Mouse (Mus musculus): ENCODE measurements around the gene Oprl1. TPM values are rescaled to one million over a fixed set of nuclear protein-coding genes. Genes with fewer than 3 reads are reported as not detected.

The Oprl1 gene
- total RNA-seq, 1 experiment from 2014 or later = 0.81 TPM

DNA sequence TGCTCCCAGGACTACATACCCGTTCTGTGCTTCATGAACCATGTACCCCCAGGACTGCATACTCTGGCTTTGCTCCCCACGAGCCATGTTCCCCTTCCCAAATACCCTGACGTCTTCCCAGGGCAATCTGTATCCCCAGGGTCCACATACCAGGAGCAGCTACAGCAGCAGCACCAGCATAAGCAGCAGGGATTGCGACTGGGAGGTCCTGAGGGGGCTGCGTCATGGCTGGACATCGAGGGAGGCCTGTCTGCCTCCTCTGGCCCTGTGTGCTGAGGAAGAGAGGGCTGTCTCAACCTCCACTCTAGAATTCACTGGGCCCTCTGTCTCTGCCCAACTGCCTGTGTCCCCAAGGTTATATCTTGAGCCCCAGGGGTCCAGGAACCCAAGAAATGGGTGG is 23.7 kb upstream of the Oprl1 start:
- ATAC-seq (ENCODE audit: extremely low read depth, insufficient number of reproducible peaks, low FRiP score, poor library complexity, severe bottlenecking) = no peak

DNA sequence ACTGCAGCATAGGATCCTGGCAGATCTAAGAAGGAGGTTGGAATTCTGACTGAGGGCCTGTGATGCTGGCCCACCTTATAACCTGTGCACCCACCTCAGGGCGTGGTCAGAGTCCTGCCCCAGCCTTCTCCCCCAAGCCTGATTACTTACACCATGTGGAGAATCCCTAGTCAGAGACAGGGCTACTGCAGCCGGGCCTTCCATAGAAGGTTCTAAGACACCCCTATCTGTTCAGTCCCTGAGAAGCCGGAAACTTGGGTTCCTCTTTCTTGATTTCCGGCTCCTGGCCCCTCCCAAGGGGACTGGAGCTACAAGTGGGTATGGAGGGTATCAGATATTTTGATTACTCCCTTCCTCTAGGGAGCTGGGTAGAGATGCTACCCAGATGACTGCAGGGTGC is 23.2 kb upstream of the Oprl1 start:
- peak; percentile 18; the same call in 1 of the 2 replicates for ATAC-seq (ENCODE audit: extremely low read depth, insufficient number of reproducible peaks, low FRiP score, poor library complexity, severe bottlenecking)

DNA sequence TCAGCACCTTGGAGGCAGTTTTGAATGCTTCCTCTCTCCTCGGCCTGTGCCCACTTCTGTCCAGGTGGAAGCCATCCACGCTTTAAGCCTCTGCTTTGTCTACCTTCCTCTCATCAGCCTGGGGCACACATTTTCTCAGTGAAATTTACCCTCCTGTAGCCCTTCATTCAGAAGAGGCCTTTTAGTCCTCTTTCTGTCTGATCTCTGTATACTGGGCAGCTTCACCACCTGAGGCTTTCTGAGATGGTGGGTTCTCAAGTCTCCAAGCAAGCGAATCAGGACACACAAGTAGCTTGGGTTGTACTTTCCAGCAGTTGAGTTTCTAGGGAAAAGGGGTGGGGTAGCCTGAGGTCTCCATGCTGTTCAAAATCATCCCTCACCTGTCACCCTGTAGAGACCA is 22.5 kb upstream of the Oprl1 start:
- ATAC-seq (ENCODE audit: extremely low read depth, insufficient number of reproducible peaks, low FRiP score, poor library complexity, severe bottlenecking) = no peak

DNA sequence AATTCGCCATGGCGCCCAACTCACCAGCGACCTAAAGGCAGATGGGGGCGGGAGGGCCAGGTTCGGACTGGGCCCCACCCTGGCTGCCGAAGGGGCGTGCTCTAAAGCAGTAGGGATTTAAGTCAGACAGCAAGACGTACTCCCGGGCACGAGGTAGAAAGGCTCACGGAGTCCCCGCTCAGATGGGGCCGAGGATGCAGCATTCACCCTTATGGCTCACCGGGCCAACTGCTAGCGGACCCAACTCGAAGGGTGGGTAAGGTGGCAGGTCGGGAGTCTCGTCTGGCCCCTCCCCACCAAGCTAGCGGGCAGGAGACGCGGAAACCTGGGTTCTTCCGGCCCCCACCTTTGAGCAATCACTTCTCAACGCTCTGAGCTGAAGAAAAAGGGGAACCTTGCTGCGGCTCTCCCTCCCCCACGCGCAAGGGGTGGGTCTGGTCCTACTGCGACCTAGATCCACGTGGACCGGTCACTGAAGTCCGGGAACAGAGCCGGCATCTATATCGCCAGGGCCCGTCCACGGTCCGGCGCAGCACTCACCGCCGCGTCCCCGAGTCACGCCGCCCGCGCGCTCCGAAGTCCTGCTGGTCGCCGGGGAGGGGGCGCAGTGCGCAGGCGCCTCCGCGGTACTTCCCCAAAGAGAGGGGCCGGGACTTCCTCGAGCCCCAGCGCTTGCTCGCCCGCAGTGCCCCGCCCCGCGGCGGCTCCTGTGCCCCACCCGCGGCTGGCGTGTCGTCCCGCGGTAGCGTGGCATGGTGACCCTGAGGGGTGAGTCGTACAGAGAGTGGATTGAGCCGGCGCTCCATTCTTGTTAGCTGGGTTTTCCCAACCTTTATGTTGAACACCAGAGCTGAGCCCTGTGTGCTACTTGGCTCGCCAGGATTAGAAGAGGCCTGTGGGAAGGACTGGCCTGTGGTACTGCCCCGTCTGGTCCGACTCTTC is 21.2 kb upstream of the Oprl1 start, which contains the start of gene Rgs19:
Gene Rgs19, minus strand, starts transcription at position 639 of the 942 bp plus-strand sequence.
- peak; percentile 85 for ATAC-seq (ENCODE audit: extremely low read depth, insufficient number of reproducible peaks, low FRiP score, poor library complexity, severe bottlenecking)

DNA sequence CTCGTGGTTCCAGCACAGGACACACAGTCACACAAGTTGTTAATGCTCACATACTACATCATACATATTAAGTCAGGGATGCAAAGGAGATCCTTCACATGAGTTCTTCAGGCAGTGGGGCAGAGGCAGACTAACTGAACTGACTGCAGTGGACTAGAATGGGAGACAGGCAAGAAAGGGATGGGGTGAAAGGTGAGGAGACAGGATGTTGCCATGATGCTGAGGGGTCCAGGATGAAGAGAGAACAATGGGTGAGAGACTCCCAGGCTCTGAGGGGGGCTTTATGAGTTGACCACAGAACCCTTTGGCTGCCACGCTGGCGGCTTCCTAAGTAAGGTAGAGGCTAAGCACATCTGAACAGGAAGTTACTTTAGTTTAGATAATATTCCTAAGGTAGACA is 20.2 kb upstream of the Oprl1 start:
- ATAC-seq (ENCODE audit: extremely low read depth, insufficient number of reproducible peaks, low FRiP score, poor library complexity, severe bottlenecking) = no peak

DNA sequence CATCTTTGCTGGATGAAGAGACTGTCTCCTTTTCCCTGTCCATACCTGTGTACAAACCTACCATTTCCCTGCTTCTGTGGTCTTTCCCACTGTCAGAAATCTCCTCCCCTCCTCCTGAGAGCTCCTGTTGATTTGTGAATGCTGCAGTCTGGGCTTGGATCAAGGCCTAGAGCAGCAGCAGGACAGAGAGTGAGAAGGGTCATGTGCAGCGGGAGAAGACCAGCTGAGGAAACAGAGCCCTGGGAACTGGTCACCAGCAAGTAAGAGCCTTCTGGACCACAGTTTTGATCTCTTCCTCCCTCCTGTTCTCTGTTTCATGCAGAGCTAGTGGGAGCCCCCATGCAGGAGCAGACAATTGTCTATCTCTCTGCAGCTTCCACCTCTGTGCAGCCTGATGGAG is 19.0 kb upstream of the Oprl1 start:
- no peak for ATAC-seq (ENCODE audit: extremely low read depth, insufficient number of reproducible peaks, low FRiP score, poor library complexity, severe bottlenecking)

DNA sequence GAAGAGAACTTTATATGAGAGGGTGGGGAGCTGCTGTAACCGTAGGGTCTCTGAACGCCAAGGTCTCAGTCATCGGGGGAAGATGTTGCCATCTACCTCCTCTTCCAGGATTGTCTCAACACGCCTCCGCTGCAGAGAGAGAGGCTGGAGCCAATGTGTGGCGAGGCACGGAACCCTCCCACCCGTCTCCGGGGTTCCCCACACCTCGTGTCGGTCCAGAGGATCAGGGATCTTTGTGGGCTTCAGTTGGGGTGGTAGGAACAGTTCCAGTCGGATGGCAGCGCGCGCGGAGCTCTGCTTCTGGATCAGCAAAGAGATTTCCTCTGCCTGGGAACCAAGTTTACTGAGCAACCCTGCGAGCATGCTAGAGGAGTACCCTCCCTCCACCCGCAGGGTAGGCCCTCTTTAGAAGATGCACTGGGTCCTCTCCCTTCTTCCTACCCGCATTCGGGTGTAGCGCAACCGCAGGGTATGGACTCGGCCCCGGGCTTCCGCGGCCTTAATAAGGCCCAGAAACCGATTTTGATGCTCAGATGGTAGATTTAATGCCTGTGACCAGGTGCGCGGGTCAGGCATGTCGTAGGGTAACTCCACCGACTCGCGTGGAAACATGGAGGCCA is 17.9 kb upstream of the Oprl1 start:
- ATAC-seq (ENCODE audit: extremely low read depth, insufficient number of reproducible peaks, low FRiP score, poor library complexity, severe bottlenecking) = no peak

DNA sequence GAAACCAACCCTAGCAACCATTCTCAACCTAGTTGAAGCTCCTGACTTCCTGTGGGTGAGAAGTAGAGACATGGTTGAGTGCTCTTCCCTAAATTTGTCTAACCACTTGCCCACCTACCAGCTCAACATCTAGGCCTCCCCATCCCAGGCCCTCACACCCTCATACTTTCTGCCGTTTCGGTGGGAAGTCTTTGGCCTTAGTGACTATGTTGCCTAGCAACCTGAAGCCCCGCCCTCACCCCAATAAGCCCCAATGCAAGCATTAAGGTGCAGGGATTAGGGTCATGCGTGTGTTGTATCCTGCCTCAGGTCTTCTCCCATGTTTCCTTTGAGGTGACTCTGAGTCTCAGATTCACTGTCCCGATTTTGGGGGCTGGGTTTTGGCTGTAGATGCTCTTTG is 16.6 kb upstream of the Oprl1 start, which contains the start of gene Lkaaear1:
Gene Lkaaear1, minus strand, starts transcription at position 202 of the 400 bp plus-strand sequence.
- ATAC-seq (ENCODE audit: extremely low read depth, insufficient number of reproducible peaks, low FRiP score, poor library complexity, severe bottlenecking) = no peak

DNA sequence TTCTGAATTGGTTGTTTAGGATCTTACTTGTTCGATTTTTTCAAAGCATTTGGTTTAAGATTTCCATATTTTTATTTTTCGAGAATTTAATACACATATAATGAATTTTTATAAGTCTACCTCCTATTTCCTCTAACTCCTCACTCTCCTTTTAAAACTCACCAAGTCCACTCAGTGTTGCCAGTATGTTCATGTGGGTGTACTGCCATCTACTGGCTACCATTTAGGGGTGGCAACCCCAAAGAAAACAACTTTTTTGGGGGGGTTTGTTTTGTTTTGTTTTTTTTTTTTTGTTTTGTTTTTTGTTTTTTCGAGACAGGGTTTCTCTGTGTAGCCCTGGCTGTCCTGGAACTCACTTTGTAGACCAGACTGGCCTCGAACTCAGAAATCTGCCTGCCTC is 8.1 kb upstream of the Oprl1 start:
- peak; percentile 75; the same call in 1 of the 2 replicates for ATAC-seq (ENCODE audit: extremely low read depth, insufficient number of reproducible peaks, low FRiP score, poor library complexity, severe bottlenecking)

DNA sequence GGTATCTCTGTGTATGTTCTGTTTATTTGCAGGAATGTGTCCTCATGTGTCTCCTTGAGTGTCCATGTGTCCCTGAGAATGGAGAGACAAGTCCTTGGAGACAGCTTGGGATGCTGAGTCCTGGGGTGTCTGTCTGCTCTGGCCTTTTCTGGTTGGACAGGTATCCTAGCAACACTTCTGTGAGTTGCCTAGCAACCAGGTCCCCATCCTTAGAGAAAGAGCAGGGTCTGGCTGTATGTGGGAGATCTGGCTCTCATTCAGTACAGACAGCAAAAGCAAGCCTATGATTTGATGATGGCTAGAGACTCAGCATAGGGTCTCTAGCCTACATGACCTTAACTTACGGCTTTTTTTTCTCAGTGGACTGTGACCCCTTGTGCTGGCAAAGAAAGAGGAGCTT is 1.1 kb upstream of the Oprl1 start:
- ATAC-seq (ENCODE audit: extremely low read depth, insufficient number of reproducible peaks, low FRiP score, poor library complexity, severe bottlenecking) = no peak

DNA sequence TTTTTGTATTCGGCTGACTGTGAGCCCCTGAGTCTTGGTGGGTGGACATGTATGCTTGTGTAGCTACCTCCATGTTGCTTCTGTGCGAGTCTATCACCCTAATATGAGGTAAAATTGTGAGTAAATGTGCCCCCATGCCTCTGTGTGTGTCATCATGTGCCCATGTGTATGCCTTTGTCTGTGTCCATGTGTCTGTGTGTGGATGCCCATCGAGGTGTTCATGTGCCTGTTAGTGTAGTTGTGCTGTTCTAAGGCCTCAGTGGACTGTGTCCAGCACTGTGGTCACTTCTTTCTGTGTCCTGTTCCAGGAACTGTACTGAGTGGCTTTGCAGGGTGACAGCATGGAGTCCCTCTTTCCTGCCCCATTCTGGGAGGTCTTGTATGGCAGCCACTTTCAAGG is 566 bp downstream of the Oprl1 start:
- no peak for ATAC-seq (ENCODE audit: extremely low read depth, insufficient number of reproducible peaks, low FRiP score, poor library complexity, severe bottlenecking)

DNA sequence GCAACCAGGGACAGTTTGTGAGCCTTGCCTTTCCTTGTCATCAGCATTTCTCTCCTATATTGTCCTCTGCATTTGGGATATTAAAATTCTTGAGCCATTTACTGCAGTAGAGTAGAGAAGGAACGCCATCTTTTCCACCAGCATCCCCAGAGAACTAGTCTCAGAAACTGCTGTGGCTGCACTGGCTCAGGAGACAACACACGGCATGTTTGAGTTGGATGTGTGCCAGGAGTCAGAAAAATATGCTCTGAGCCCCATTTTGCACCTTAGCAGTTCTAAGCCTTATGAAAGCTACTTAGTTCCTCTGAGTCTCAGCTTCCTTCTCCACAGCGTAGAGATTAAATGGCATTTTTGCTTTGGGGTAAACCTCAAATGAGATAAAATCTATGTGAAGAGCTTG is 2.2 kb downstream of the Oprl1 start:
- ATAC-seq (ENCODE audit: extremely low read depth, insufficient number of reproducible peaks, low FRiP score, poor library complexity, severe bottlenecking) = no peak

DNA sequence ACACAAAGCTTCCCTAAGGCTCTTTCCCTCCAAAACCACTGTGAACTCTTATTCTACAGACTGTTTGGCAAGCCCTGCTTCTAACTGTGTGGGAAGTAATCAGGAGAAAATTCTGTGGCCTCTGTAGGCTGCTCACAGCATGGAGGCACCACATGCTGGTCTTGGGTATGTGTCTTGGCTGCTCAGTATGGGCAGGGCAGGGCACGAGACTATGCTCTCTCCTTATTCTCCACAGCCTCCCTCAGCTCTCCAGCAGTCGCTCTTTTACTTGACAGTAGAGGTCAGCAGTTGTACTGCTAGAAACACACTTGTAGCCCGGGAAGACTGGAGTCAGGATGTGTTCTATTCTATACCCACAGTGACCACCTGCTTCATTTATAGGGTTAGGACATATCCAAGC is 5.2 kb downstream of the Oprl1 start:
- ATAC-seq (ENCODE audit: extremely low read depth, insufficient number of reproducible peaks, low FRiP score, poor library complexity, severe bottlenecking) = no peak

DNA sequence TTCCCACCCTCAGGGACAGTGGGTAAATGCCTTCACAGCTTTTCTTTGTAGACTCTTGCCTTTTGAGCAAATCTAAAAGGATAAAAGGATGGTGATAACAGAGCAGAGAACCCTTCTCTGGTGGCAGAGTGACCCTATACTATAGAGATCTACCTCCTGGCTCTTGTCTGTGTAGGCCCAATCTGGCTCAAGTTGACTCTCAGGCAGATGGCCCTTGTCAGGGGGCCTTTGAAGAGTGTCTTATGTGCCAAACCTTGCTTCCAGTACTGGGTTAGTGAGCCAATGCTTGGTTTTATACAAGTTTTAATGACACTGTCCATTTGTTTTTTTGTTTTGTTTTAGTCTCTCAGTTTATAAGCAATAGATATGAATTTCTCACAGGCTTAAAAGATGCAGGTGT is 6.4 kb downstream of the Oprl1 start:
- ATAC-seq (ENCODE audit: extremely low read depth, insufficient number of reproducible peaks, low FRiP score, poor library complexity, severe bottlenecking) = no peak

DNA sequence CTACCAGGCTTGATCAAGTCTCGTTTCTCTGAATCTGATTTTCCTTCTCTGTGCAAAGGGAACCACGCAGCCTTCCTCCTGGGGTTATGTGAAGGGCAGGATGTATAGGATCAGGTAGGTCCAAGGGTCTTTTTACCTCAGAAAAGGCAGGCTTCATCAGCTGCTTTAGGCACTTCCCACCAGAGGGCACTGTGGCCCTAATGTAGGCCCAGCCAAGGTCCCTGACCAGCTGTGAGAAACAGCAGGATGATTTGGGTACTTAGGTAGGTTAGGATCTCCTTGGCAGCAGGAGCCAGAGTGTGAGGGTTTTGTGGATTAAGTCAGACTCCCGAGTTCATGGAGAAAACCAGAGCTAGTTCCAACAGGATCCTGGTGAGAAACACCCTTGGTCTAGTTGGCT is 7.4 kb downstream of the Oprl1 start:
- no peak for ATAC-seq (ENCODE audit: extremely low read depth, insufficient number of reproducible peaks, low FRiP score, poor library complexity, severe bottlenecking)

DNA sequence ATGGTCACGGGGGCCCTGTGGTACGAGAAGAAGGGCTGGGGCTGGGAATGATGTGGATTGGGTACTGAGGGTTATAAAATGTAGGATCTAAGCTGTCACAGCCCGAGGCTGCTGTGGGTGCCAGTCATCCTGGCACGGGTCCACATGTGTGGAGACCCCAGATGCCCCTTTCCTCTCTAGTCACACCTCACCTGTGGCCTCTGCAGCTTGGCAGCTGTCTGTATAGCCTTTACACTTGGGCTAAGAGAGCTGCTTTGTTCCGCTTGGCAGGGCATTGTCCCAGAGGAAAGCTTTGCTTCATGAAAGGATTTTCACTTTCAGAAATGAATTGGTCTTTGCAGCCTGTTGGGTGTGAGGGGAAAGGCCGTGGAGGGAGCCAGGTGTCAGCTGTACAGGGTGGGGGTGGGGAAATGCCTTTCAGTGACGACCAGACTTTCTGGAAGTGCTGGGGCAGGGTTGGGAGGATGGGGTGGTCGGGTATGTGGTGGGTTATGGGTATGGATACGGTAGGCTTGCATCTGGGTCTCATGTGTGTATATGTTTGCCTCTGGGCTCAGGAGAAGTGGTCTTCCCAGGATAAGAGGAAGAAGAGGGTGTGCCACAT is 12.9 kb downstream of the Oprl1 start:
- ATAC-seq (ENCODE audit: extremely low read depth, insufficient number of reproducible peaks, low FRiP score, poor library complexity, severe bottlenecking) = no peak

DNA sequence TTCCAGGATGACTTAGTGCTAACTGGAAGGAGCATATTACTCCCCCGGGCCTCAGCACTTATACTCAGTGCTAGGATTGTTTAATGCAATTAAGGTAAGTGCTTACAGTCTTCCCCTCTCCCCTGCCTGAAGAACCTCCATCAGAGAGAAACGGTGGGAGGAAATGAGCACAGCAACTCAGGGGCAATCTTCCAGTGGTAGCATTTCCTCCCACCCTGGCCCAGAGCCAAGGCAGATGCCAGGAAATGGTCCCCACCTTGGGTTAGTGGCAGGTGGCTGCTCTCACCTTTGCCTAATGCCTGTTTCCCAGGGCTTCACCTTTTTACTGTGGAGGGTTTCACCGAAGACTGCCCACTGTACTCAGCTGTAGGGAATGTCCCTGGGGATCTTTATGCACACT is 15.2 kb downstream of the Oprl1 start:
- no peak for ATAC-seq (ENCODE audit: extremely low read depth, insufficient number of reproducible peaks, low FRiP score, poor library complexity, severe bottlenecking)

DNA sequence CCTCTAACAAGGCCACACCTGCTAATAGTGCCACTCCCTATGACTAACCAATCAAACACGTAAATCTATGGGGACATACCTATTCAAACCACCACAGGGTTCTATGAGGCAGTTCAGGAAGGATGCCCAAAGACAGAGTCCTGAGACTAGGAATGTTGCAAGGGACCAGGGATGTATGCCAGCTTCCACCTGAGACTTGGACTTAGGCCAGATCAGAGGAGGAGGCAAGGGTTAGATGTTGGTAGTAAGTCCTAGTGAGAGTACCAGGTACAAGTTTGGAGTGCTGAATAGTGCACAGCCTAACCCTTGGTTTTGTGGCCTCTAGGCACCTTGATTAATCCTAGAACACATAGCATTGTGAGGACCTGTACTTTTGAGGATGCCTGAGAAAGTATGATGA is 37.8 kb downstream of the Oprl1 start:
- ATAC-seq (ENCODE audit: extremely low read depth, insufficient number of reproducible peaks, low FRiP score, poor library complexity, severe bottlenecking) = no peak

DNA sequence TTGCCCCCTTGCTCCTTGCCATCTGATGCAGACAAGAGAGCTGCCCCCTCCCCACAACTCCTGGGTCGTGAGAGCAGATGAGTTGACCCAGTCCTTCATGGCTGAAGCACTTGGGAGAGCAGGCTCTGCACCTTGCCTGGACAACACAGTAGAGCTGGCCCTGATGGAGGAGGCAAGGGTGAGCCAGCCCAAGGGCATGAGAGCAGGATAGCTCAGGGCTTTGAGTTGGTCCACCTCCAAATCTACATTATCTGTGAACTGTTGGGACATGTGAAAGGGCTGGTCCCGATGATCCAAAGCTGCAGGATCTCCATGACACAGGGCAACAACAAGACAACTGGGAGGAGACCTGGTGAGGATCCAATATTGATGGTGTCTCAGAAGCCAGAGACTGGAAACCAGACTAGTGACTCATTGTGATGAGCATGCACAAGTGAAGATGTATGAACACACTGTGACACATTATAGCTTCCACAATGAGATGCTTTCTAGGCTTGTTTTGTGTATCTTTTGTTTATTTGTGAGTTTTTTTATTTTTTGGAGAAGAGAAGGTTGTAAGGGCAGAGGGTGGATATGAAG is 43.4 kb downstream of the Oprl1 start:
- ATAC-seq (ENCODE audit: extremely low read depth, insufficient number of reproducible peaks, low FRiP score, poor library complexity, severe bottlenecking) = no peak

DNA sequence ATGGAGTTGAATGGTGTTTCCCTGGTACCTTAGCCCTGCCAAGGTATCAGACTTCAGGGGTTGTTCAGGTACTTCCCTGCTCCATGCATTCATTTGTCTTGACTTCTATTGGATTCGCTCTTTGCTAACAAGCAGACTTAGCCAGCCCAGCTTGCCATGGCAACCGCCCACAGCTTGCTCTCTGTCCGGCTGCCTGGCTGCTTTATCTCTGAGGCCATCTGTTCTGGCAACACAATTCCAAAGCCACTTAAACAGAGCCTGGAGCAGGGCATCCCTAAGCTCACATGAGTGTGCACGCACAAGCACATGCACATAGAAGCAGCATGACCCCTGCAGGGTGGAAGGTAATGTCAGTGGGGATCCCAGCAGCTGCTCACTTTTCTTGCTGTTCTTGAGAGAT is 44.2 kb downstream of the Oprl1 start:
- ATAC-seq (ENCODE audit: extremely low read depth, insufficient number of reproducible peaks, low FRiP score, poor library complexity, severe bottlenecking) = no peak
